Mouse (Mus musculus) brain, embryonic 18.5 days (tissue): ENCODE measurements at regions not wholly inside any gene's neighbourhood (a gene's known extent, or its start where the extent isn't known, plus 50 kb on each side); places are given as distances from the start of the nearest gene placed in this dataset.
"Not testable (repeated sequence)": the region's sequence is repeated elsewhere in the genome, so short reads cannot be mapped to it uniquely, and the experiment has no call there.

Source experiments
- DNase-seq: peaks from one replicate; pipeline ENCODE4 v3.0.0-alpha.2; 2012; ENCODE audit warnings: low read depth, low spot score

DNA sequence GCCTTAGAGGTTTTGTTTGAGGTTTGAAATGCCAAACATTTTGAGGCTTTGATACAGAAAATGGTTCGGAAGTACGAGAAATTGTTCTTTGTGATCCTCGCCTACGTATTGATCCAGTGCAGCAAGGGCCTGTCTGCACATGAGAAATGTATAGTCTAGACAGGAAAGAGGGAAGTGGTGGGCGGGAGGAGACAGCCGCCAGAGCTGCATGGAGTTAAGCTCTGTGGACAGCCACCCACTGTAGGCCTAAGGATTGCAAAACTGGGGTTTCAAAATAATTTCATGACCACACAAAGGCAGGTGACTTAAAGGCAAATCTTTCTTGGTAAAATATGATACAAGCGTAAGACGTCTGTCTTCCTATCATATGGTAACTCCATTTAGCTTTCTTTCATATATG, 178.4 kb downstream of the Csl start:
- DNase-seq = no peak

DNA sequence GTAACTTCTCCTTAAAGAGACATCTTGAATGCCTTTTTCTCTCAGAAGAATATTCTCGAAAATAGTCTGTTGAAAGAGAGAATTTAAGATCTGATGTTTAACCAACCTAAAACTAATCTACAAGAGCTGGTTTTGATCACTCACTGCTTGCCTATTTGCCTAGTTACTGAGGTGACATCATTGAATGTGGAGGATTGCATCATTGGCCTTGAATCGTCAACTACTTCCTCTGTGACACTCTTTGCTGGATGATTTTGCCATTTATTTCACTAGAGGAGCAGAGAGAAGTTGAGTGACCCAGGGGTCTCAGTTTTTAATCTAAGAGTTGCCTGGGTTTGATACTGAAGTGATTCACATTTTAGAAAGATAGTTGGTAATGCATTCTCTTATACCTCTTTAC, 174.6 kb downstream of the Csl start:
- no peak for DNase-seq

DNA sequence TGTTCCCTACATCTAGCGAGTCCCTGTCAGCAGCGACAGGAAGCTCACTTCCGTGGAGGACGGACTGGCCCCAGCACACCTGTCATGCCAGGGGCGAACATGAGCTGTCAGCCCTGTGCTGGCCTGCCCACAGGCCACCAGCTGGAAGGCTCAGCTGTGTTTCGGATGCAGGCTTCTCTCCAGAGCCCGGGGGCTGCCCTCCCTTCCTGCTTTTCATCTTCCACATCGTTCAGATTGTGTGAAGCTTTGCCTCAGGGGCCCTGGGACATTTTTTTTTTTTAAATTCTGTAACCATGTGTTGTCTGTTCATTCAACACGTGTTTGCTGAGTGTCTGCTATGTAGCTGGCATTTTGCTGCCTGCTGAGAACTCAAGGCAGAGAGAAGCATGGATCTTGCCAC, 167.2 kb downstream of the Csl start:
- DNase-seq = no peak

DNA sequence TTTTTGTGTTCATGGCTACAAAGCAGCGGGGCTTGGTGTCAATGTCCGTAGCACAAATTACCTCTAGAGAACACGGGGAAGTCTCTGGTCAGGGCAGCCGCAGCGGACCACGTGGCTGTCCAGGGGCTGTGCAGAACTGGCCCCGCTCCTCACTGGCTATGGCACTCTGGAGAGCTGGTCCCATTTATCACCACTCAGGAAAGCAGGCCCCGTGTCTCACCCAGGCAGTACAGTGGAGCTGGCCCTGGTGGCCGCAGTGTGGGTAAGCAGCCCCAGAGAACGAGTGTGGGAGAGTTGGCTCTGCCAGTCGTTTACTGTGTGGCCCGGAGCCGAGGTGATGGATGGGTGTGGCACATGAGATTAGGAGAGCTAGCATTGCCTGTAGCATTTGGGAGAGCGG, 163.8 kb downstream of the Csl start:
- no peak for DNase-seq

DNA sequence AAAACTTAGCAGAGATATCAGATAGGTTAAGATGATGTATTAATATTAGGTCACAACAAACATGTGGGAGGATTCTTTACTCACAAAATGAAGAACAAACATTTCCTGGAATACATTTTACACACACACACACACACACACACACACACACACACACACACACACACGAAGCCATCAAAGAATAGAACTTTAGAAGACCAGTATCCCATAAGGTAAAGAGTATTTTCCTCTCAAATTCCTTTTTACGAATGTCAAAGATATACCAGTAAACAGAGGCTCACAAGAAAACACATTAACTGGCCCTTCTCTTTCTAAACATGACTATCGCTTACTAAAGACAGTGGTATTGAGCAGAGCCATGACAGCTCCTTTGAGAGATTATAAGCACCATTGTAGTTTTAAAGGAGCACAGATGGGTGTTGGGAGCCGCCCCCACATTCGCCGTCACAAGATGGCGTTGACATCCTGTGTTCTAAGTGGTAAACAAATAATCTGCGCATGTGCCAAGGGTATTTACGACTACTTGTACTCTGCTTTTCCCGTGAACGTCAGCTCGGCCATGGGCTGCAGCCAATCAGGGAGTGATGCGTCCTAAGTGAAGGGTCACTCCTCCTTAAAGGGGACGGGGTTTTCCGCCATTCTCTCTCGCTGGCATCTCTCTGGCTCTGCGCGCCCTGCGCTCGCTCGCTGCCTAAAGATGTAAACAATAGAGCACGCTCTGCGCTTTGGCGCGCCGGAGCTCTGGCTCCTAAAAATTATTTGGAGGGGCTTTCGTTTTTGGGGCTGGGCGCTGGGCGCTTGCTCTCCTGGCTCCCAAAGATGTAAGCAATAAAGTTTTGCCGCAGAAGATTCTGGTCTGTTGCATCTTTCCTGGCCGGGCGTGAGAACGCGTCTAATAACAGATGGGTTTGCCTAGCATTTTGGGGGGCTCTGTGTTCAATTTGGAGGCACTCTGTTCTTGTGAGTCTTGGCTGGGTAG, 160.0 kb downstream of the Csl start:
- not testable (repeated sequence) for DNase-seq

DNA sequence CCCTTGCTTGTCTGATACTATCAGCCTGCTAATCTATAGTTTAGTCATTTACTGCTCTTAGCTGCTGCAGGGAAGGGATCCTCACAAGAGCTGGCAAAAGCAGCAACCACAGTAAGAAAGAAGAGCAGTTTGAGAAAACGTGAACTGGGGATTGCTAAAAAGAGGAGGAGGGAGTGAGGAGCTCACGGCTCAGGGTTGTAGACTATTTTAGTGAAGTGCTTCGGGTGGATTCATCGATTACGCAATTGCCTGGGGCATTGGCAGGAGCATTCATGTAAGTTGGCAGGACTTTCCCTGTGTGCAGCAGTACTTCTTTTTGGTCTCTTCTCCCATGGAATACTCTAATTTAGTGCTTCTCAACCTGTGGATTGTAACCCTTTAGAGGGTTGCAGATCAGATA, 157.1 kb downstream of the Csl start:
- DNase-seq = no peak

DNA sequence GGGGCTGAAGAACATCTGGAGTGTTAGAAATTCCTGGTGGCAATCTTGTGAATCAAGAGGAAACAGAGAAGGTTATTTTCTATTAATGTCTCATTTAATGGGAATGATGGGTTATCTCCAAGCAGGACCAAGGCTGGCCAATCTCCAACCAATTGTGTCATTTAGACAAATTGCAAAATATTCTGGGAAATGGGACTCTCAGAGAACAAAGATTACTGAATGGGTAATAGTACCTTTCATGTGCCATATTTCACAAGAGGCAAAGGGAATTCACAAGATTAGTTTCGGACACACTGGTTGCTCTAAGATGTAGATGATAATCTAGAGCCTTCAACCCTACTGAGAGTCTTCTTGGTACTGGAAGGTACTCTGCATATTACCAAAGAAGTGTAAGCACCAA, 155.3 kb downstream of the Csl start:
- no peak for DNase-seq

DNA sequence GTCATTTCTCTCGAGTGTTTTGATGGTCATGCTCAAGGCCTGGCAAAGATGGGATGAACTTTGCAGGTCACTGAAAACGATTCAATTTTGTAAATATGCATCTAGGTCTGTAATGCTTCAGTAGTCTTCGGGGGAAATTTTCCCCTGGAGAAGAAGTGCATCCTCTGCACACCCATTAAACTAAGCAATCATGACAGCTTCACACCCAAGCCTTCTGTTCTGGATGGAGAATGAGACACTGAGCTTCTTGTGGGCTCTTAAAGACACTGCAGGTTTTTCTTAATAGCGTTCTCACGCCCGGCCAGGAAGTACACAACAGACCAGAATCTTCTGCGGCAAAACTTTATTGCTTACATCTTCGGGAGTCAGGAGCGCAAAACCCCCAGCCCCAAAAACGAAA, 151.0 kb downstream of the Csl start:
- no peak for DNase-seq

DNA sequence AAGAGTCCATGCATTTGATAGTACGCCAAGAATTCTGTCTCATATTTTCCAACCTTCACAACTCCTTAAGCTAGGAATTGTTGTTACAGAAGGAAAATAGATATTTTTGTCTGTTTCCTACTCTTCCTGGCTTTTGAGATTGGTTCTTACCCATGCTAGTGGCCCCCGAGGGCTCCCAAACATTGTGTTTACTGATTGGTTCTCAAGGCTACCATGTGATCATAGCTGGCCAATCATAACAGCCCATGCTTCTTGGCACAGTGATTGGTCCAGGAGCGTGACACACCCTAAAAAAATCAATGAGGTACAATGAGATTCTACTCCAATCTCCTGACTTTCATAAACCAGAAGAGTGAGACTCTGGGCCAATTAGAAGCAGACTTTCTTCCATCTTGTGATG, 150.0 kb downstream of the Csl start:
- DNase-seq = no peak

DNA sequence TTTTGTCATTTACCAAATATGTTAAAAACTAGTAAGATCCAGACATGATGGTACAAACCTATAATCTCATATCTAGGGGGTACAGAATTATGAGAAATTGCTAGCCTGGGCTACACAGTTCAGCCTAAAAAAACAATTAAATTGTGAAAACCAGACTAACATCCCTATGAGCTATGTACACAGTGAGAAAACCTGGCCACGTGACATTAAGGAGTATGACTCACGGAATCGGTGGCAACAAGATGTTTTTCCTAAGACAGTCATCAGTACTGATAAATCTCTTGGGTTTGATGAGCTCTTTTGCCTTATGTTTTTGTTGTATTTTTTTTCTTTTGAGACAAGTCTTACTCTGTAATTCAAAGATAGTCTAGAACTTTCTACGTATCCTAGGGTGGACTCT, 148.6 kb downstream of the Csl start:
- no peak for DNase-seq

DNA sequence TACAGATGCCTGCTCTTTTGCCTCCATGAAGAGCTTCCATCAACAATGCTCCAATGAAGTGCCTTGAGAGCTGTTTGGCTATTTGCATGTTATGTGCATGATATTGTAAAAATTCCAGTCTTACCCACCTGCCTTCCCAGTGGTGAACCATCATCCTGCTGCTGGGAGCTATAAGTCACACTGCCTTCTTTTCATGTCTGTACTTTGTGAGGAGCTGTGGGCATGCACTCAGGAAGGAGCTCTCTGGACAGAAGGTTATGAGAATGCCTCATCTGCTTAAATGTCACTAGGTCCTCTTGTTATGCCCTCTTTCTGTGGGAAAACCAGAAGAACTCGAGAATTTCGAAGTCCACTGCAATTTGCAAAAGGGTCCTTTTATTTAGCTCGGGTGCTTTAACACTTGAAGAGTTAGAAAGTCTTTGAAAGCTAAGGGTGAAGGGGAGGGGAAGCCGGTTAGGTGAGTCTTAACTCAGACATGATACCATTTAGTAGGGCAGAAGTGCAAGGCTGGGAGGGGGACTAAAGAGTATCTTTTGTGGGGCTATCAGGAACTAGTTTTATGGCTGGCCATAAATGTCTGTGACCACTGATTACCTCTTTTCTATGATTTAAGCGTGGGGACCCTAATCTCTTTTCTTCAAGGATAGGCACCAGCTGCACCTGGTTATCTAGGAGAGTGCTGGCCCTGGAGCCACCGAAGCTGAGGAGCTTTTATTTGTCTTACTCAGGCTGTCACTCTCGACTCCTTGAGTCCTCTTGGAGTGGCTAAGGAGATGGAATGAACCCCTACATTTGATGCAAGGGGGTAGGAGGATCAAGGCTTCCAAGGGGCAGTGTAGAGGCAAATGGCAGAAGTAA, 144.8 kb downstream of the Csl start:
- no peak for DNase-seq

DNA sequence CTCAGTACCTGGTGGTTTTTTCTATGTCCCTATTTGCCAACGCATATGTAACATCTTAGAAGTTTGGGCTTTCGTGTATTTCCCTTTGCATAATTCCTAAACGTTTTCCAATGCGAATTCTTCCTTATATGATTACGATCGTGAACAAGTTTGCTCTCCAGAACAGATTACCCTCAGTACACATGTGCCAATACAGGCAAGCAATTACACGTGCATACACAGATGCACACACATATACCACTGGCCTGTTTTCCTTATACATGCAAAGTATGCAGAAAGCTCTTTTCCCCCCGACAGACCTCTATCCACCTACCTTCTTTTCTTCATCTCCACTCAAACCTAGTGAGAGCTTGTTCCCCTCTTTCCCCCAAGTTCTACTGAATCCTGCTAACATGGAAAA, 144.1 kb downstream of the Csl start:
- DNase-seq = no peak

DNA sequence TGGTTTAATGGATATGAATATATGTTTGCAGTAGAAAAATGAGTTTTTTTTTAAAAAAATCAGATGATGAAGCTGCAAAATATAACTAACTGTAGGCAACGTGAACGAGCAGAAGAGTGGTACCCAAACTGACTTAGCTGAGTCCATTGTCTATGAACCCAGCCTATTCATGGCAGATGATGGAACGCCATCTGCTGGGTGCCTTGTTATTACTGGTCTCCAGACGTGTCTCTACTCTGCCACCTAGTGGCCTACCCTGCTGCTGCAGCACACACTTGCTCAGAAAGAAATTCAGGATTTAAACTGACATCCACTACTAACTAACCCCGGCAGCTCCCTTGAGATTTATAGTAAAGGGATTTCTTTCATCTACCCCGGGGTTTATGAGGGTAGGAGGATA, 143.7 kb downstream of the Csl start:
- no peak for DNase-seq

DNA sequence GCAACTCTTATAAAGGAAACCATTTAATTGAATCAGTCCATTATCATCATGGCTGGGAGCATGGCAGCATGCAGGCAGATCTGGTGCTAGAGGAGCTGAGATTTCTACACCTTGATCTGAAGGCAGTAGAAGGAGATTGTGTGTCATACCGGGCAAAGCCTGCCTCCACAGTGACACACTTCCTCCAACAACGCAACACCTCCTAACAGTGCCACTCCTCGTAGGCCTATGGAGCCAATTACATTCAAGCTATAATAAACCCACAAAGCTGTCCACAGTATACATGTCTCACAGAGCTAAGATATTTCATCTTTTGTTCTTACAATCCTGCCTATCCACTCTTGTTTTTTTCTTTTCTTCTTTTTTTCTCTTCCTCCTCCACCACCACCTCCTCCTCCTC, 141.8 kb downstream of the Csl start:
- DNase-seq = no peak

DNA sequence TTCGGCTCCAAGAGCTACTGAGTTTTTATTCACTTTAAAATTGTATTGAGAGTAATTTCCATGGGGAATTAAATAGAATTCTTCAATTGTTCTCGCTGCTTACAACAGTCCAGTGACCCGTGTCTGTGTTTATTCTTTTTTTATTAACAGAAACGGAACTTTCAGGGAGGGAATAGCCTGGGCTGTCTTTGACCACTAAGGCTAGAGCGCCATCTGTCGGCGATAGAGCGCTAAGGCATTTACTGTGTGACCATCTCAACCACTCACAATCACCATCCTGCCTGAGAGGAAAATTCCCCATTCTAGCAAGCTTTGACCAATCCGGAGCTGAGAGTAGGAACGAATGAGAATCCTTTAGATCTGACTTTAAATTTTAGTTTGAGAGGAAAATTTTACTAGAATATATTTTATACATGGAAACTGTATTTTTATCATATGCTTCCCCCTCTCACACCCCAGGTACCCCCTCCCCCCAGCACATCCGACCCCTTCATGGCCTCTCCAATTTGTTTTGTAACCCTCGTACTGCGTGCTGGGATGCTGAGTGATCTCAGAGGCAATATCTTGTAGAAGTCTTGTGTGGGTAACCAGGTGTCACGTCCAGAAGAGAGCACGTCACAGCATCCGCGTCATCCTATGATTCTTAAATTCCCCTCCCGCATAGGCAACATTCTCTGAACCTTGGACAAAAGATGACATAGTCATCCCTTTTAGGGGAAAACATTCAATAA, 139.9 kb downstream of the Csl start:
- DNase-seq = no peak

DNA sequence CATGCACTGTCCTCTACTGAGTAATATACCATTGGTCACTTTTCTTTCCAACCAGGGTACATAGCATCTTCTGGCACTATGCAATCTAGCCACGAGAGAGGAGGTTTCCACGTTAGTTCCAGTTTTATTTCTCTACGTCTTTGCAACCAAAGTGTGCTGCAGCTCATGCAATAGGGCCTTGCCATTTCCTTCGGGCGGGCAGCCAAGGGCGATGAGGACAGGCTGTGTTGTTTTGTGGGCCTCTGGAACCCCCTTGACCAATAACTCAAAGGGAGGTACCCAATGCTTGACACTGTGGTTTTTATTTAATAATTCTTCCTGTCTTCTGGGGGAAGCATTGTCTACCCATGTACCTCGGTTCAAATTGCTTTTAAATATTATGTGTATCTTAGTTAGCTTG, 139.0 kb downstream of the Csl start:
- DNase-seq = no peak

DNA sequence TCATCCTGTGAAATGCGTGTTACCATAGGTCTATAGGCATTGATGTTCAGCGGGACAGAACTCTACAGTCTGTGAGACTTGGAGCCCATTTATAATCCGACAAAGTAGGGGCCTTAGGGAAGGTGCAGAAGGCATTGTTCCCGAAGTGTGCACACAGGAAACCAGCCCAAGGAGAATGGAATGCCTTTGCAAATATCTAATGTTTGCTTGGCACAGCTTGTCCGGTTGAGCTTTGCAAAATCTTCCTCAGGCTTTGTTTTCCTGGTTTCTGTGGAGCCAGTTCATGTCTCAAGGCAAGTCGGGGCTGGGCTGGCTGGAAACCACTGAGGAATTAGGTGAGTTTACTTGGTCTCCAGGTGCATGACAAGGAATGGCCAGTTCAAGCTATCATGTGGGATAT, 132.1 kb downstream of the Csl start:
- DNase-seq = no peak

DNA sequence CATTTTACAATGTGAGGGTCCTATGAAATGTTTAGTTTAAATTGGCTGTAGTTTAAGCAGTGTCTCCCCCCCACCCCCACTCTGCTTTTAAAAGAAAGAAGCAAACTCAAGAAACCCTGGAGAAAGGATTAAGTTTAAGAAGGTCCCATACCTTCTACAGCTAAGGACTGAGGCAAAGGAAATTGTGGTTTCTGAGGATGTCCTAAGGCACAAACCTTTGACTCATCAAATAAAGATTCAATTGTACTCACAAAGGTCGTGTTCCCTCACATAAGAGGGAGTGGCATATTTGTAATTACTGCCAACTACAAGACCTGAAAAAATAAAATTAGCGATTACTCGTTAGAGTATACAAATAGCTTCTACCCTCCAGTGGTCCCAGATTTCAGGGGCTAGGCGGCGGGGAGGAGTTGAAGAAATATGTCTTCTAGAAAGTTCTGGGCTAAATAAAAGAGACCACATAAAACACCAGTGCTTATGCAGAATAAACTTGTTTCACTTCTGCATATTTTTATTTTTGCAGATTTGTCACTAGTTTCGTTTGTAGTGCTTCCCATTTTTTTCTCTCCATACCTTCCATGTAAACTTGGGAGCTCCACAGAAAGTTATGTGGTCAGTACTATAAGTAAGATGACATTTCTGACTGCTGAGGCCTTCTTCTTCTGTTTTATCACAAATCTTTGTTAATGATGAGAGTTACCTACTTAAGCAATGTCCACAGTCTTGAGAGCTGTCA, 127.0 kb downstream of the Csl start:
- DNase-seq = no peak

DNA sequence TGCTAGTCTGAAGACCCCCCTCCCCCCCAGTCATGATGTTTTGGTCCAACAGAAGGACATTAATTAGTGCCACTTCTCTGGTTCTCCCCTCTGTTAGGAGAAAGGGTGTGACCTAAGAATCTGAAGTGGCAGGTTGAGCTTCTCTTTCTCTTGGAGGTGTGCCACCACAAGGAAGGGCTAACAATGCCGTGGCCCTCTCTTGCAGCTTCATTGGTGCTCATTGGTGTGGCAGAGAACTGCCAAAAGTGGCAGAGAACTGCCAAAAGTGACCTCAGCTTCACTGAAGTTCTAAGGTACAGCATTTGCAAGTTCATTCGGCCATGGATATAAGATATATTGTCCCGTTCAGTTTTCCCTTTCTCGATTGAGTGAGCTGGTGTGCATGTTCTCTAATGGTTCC, 123.7 kb downstream of the Csl start:
- DNase-seq = no peak

DNA sequence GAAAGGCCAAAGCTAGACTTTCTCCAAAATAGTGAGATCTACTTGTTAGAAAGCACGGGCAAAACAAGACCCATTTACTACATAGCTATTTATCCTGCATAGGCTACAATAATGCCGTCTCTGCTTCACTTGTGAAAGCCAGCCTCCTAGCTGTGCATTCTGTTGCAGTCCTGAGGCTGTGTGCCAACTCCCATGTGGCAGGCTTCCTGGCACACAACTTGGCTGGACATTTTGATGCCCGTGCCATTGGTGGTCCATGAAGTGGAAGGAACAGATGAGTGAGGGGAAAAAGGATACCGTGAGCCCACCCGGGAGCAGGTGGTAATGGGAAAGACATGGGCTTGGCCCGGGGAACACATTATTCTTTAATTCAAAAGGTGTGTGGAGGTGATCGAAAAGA, 120.4 kb downstream of the Csl start:
- no peak for DNase-seq

DNA sequence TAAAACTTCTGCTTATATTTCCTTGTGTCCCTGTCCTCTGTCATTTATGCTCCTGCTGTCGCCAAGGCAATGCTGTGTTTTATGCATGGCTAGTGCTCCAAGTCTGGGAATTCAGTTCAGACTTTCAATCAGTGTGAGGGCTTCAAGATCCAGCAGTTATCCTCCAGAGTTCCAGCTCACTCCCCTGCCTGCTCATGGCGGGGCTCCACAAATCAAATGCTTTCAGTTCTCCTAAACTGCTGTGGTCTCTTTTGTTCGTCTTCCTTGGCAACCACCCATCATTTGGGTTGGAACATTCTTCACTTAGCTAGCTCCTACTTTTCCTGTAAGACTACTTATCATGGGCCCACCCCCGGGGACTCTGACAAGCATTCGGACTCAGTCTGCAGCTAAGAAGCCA, 120.0 kb downstream of the Csl start:
- DNase-seq = no peak
